Mouse (Mus musculus) midbrain, embryonic 10.5 days (tissue): Measurements from ENCODE around the gene Padi4. TPM values are rescaled to one million over a fixed set of nuclear protein-coding genes. Genes with fewer than 3 reads are reported as not detected.

Experiments
- DNase-seq: peaks from one replicate; pipeline ENCODE4 v3.0.0-alpha.2; 2017; ENCODE audit warnings: low spot score
- H3K27ac ChIP-seq: fragments of 300-500 bp; sonication (generic); replicated peaks from 2 replicates; pipeline ENCODE4 v1.5.1; 2016; ENCODE audit warnings: mild to moderate bottlenecking
- H3K27me3 ChIP-seq: fragments of 300-500 bp; sonication (generic); 2 replicates; pipeline ENCODE4 v1.6.1; 2016; ENCODE audit warnings: low read depth, mild to moderate bottlenecking; ENCODE audit not compliant: poor library complexity, severe bottlenecking
- H3K36me3 ChIP-seq: fragments of 300-500 bp; sonication (generic); 2 replicates; pipeline ENCODE4 v1.6.1; 2016; ENCODE audit warnings: mild to moderate bottlenecking, moderate library complexity
- H3K4me1 ChIP-seq: fragments of 300-500 bp; sonication (generic); 2 replicates; pipeline ENCODE4 v1.6.1; 2016
- H3K4me3 ChIP-seq: fragments of 300-500 bp; sonication (generic); 2 replicates; pipeline ENCODE4 v1.5.1; 2016; ENCODE audit warnings: mild to moderate bottlenecking, moderate library complexity
- H3K9me3 ChIP-seq: fragments of 300-500 bp; sonication (generic); replicated peaks from 2 replicates; pipeline ENCODE4 v1.6.1; 2016; ENCODE audit warnings: mild to moderate bottlenecking
- WGBS: fragments of 180-500 bp; shearing (Covaris S2); methylation state at CpG from one replicate; pipeline ENCODE4 v1.1.7; 2016; 5-methylcytosine and 5-hydroxymethylcytosine counted together
- polyA plus RNA-seq: library from polyadenylated mRNA; unstranded; fragments of >200 nt; fragmentation: Nextera tagmentation; extraction: Ambion mirVana; gene quantifications from 2 replicates; pipeline ENCODE4 v1.2.1, GENCODE M21; 2016

Gene Padi4
- 0.54 and 0.55 TPM in 2 replicates for polyA plus RNA-seq

- Histone ChIP-seq H3K4me1 (peaks cover 16% of the 10 kb centered on the region), H3K27me3 (no peaks in the 10 kb centered on the region), H3K36me3 (no peaks in the 10 kb centered on the region), H3K4me3 (no peak within 1 kb of the TSS), H3K9me3 (no peaks in the 10 kb centered on the region), H3K27ac (0 out of 2 replicates have a peak within 1 kb of the TSS, but pooled peaks have one; percentile 42)
- DNase-seq, result no peak
- WGBS, result 87% methylated on average over 21 of the region's 21 CpGs
These were observed at the start of gene Padi4 for GRCm38 (mm10) chr4:140774025-140774800. Padi4 (minus strand) TSS chr4:140774236.

- Histone ChIP-seq H3K27me3 (0 out of 2 replicates have a peak, but pooled peaks cover 3% of the 10 kb centered on the region), H3K4me1 (peaks cover 5% of the 10 kb centered on the region; the same call in 1 of the 2 replicates), H3K36me3 (no peaks in the 10 kb centered on the region), H3K27ac (no peak overlapping the region), H3K9me3 (0 out of 2 replicates have a peak, but pooled peaks cover 6% of the 10 kb centered on the region), H3K4me3 (no peak overlapping the region)
- DNase-seq, result peak; percentile 49
- WGBS, result 70% methylated on average over 5 of the region's 5 CpGs
These were observed 48.0 kb upstream of the Padi4 start for GRCm38 (mm10) chr4:140821988-140822387.

- peaks cover 20% of the 10 kb centered on the region for H3K4me1 ChIP-seq
- WGBS, result 87% methylated on average over 8 of the region's 8 CpGs
- H3K27ac ChIP-seq, result no peak overlapping the region
- H3K4me3 ChIP-seq, result no peak overlapping the region
- no peaks in the 10 kb centered on the region for H3K36me3 ChIP-seq
- DNase-seq, result no peak
- peaks cover 28% of the 10 kb centered on the region for H3K27me3 ChIP-seq
- H3K9me3 ChIP-seq, result 0 out of 2 replicates have a peak, but pooled peaks cover 3% of the 10 kb centered on the region
These were observed 43.4 kb upstream of the Padi4 start for GRCm38 (mm10) chr4:140817413-140817812.

GRCm38 (mm10) chr4:140815996-140816917 lies 42.2 kb upstream of the Padi4 start:
- Histone ChIP-seq H3K36me3 (no peaks in the 10 kb centered on the region), H3K4me1 (peaks cover 20% of the 10 kb centered on the region), H3K9me3 (0 out of 2 replicates have a peak, but pooled peaks cover 3% of the 10 kb centered on the region), H3K4me3 (no peak overlapping the region), H3K27ac (no peak overlapping the region), H3K27me3 (peaks cover 28% of the 10 kb centered on the region)
- 71% methylated on average over 10 of the region's 10 CpGs for WGBS
- no peak for DNase-seq

- peaks cover 28% of the 10 kb centered on the region for H3K27me3 ChIP-seq
- DNase-seq, result no peak
- H3K27ac ChIP-seq, result no peak overlapping the region
- H3K4me3 ChIP-seq, result no peak overlapping the region
- H3K9me3 ChIP-seq, result 0 out of 2 replicates have a peak, but pooled peaks cover 3% of the 10 kb centered on the region
- no peaks in the 10 kb centered on the region for H3K36me3 ChIP-seq
- WGBS, result 82% methylated on average over 5 of the region's 5 CpGs
- H3K4me1 ChIP-seq, result peaks cover 24% of the 10 kb centered on the region
These were observed 41.5 kb upstream of the Padi4 start for GRCm38 (mm10) chr4:140815496-140815895.

GRCm38 (mm10) chr4:140814241-140815225 lies 40.5 kb upstream of the Padi4 start:
- Histone ChIP-seq H3K4me3 (peak overlapping the region; percentile 55), H3K4me1 (peaks cover 26% of the 10 kb centered on the region), H3K27ac (peak overlapping the region; percentile 69), H3K9me3 (0 out of 2 replicates have a peak, but pooled peaks cover 3% of the 10 kb centered on the region), H3K27me3 (peaks cover 28% of the 10 kb centered on the region), H3K36me3 (no peaks in the 10 kb centered on the region)
- 23% methylated on average over 36 of the region's 36 CpGs for WGBS
- peak; percentile 41 for DNase-seq

- no peak for DNase-seq
- no peaks in the 10 kb centered on the region for H3K36me3 ChIP-seq
- H3K27ac ChIP-seq, result peak overlapping the region; percentile 69
- WGBS, result 20% methylated on average over 13 of the region's 13 CpGs
- H3K4me3 ChIP-seq, result peak overlapping the region; percentile 55
- H3K27me3 ChIP-seq, result peaks cover 28% of the 10 kb centered on the region
- H3K4me1 ChIP-seq, result peaks cover 26% of the 10 kb centered on the region
- H3K9me3 ChIP-seq, result 0 out of 2 replicates have a peak, but pooled peaks cover 3% of the 10 kb centered on the region
These were observed 39.5 kb upstream of the Padi4 start for GRCm38 (mm10) chr4:140813358-140814185.

- peaks cover 28% of the 10 kb centered on the region for H3K27me3 ChIP-seq
- no peak for DNase-seq
- no peaks in the 10 kb centered on the region for H3K36me3 ChIP-seq
- H3K27ac ChIP-seq, result no peak overlapping the region
- H3K9me3 ChIP-seq, result 0 out of 2 replicates have a peak, but pooled peaks cover 1% of the 10 kb centered on the region
- 47% methylated on average over 10 of the region's 14 CpGs for WGBS
- H3K4me3 ChIP-seq, result no peak overlapping the region
- H3K4me1 ChIP-seq, result peaks cover 26% of the 10 kb centered on the region
These were observed 38.6 kb upstream of the Padi4 start for GRCm38 (mm10) chr4:140812609-140813008.

- no peak for DNase-seq
- WGBS, result 72% methylated on average over 8 of the region's 8 CpGs
- no peak overlapping the region for H3K4me3 ChIP-seq
- H3K27ac ChIP-seq, result no peak overlapping the region
- H3K9me3 ChIP-seq, result no peaks in the 10 kb centered on the region
- peaks cover 26% of the 10 kb centered on the region for H3K4me1 ChIP-seq
- H3K36me3 ChIP-seq, result no peaks in the 10 kb centered on the region
- peaks cover 28% of the 10 kb centered on the region for H3K27me3 ChIP-seq
These were observed 38.2 kb upstream of the Padi4 start for GRCm38 (mm10) chr4:140812191-140812590.

- no peaks in the 10 kb centered on the region for H3K9me3 ChIP-seq
- no peak for DNase-seq
- no peak within 1 kb of the TSS for H3K4me3 ChIP-seq
- H3K27me3 ChIP-seq, result peaks cover 28% of the 10 kb centered on the region
- H3K27ac ChIP-seq, result no peak within 1 kb of the TSS
- peaks cover 26% of the 10 kb centered on the region for H3K4me1 ChIP-seq
- H3K36me3 ChIP-seq, result no peaks in the 10 kb centered on the region
- WGBS, result 71% methylated on average over 16 of the region's 16 CpGs
These were observed 36.6 kb upstream of the Padi4 start, which contains the start of gene Padi3 for GRCm38 (mm10) chr4:140810458-140811260. Padi3 (minus strand) TSS chr4:140810648.
